Mouse (Mus musculus): ENCODE results near the gene Wee1.

- TF ChIP-seq CTCF (IDR thresholded peaks at IDR 0.05; ENCODE audit: low read depth) (no peak), EP300 (IDR thresholded peaks at IDR 0.05; ENCODE audit: low read depth) (no peak)
These were observed 15.2 kb upstream of the Wee1 start for GRCm38 (mm10) chr7:110106633-110107032.
